Mouse (Mus musculus) myocyte (in vitro differentiated cells): Measurements from ENCODE around the gene Cacna2d4. TPM values are rescaled to one million over a fixed set of nuclear protein-coding genes. Genes with fewer than 3 reads are reported as not detected.

Source experiments
- H3K27me3 ChIP-seq: one replicate; pipeline ENCODE4 v1.6.1; 2011; ENCODE audit not compliant: control insufficient read depth, insufficient read depth, insufficient read length
- H3K36me3 ChIP-seq: one replicate; pipeline ENCODE4 v1.6.1; 2011; ENCODE audit not compliant: control insufficient read depth, insufficient read depth
- H3K4me2 ChIP-seq: one replicate; pipeline ENCODE4 v1.6.1; 2011; ENCODE audit warnings: low read depth, control low read depth
- H3K4me3 ChIP-seq: one replicate; pipeline ENCODE4 v1.5.1; 2011; ENCODE audit warnings: mild to moderate bottlenecking, control low read depth, moderate library complexity
- H3K79me2 ChIP-seq: one replicate; pipeline ENCODE4 v1.6.1; 2011; ENCODE audit not compliant: control insufficient read depth, insufficient read depth
- H3ac ChIP-seq: one replicate; pipeline ENCODE4 v1.6.1; 2011; ENCODE audit not compliant: control insufficient read depth, insufficient read length
- CEBPB ChIP-seq: IDR thresholded peaks from 2 replicates; pipeline ENCODE4 v1.6.1; 2011; ENCODE audit warnings: mild to moderate bottlenecking, moderate library complexity; ENCODE audit not compliant: poor library complexity, insufficient read depth, severe bottlenecking
- E2F4 ChIP-seq: IDR thresholded peaks from one replicate; pipeline ENCODE4 v1.6.1; 2011; ENCODE audit warnings: mild to moderate bottlenecking, control low read depth, moderate library complexity; ENCODE audit not compliant: insufficient read depth
- MAX ChIP-seq: IDR thresholded peaks from one replicate; pipeline ENCODE4 v1.6.1; 2011; ENCODE audit warnings: low read depth, mild to moderate bottlenecking, control low read depth
- MYOD1 ChIP-seq, 3 experiments: IDR thresholded peaks; one replicate each; pipeline ENCODE4 v1.6.1; 2011; ENCODE audit warnings: control low read depth in 2 of 3, low read depth in 2 of 3, mild to moderate bottlenecking in 2 of 3, moderate library complexity in 1 of 3; ENCODE audit not compliant: insufficient read length in 2 of 3, control insufficient read depth in 1 of 3
- MYOG ChIP-seq, 3 experiments: IDR thresholded peaks; one replicate each; pipeline ENCODE4 v1.6.1; 2011; ENCODE audit warnings: control low read depth in 2 of 3, low read depth in 2 of 3, mild to moderate bottlenecking in 2 of 3; ENCODE audit not compliant: insufficient read length in 2 of 3, control insufficient read depth in 1 of 3, insufficient read depth in 1 of 3
- POLR2A ChIP-seq: IDR thresholded peaks from one replicate; pipeline ENCODE4 v1.6.1; 2011; ENCODE audit warnings: low read depth, mild to moderate bottlenecking, control low read depth, moderate library complexity; ENCODE audit not compliant: insufficient read length
- POLR2AphosphoS2 ChIP-seq: IDR thresholded peaks from one replicate; pipeline ENCODE4 v1.6.1; 2011; ENCODE audit warnings: low read depth, control low read depth; ENCODE audit not compliant: insufficient read length
- REST ChIP-seq: IDR thresholded peaks from one replicate; pipeline ENCODE4 v1.6.1; 2011; ENCODE audit warnings: mild to moderate bottlenecking, control low read depth, moderate library complexity; ENCODE audit not compliant: insufficient read depth, insufficient read length
- SRF ChIP-seq: IDR thresholded peaks from one replicate; pipeline ENCODE4 v1.6.1; 2011; ENCODE audit warnings: low read depth; ENCODE audit not compliant: control insufficient read depth, insufficient read length
- TCF12 ChIP-seq: IDR thresholded peaks from one replicate; pipeline ENCODE4 v1.6.1; 2011; ENCODE audit warnings: mild to moderate bottlenecking, control low read depth; ENCODE audit not compliant: poor library complexity, insufficient read depth, severe bottlenecking
- TCF3 ChIP-seq: IDR thresholded peaks from one replicate; pipeline ENCODE4 v1.6.1; 2011; ENCODE audit warnings: low read depth, control low read depth; ENCODE audit not compliant: insufficient read length
- USF1 ChIP-seq: IDR thresholded peaks from one replicate; pipeline ENCODE4 v1.6.1; 2011; ENCODE audit warnings: low read depth, mild to moderate bottlenecking, control low read depth, moderate library complexity
- polyA plus RNA-seq: library from polyadenylated mRNA; unstranded; fragments of >200 nt; fragmentation: generic; extraction: Trizol; gene quantifications from one replicate; pipeline ENCODE4 v1.2.1, GENCODE M21; 2012; ENCODE audit warnings: missing spikeins

Cacna2d4 gene
- polyA plus RNA-seq, 1 experiment = not detected

DNA sequence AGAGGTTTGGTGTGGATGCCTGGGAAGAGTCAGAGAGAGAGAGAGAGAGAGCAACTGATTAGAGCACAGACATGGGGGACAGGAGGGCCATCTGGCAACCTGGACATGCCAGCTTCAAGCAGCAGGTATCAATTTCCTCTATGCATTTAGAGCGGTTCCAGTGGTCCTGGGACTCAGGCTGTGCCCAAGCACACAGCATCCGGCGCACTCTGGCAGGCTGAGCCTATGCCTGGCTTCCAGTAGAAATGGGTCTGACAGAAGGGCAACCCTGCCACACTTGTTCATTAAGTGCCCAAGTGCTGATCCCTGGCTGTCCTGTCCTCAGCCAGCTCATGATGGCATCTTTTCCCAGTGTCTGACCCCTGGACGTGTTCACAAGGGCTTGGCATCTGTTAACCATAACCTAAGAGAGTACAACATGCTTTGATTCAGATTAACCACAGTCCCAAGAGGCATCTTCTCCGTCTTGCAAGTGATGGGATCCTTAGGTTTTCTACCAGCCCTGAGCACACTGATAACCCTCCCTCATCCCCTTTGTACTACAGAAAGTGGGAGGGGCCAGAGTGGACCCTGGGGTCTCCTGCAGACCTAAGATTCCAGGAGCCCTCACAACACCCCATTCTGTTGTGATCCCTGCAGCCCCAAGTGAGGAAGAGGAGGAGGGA, 3.1 kb downstream of the Cacna2d4 start:
- Histone ChIP-seq H3K79me2 (no peaks in the 10 kb centered on the region), H3K4me3 (no peak overlapping the region), H3K27me3 (peaks cover 37% of the 10 kb centered on the region), H3K36me3 (no peaks in the 10 kb centered on the region), H3K4me2 (no peak overlapping the region), H3ac (no peak overlapping the region)
- TF ChIP-seq POLR2AphosphoS2 = no peak
- no peak for TF ChIP-seq E2F4
- TF ChIP-seq REST = no peak

DNA sequence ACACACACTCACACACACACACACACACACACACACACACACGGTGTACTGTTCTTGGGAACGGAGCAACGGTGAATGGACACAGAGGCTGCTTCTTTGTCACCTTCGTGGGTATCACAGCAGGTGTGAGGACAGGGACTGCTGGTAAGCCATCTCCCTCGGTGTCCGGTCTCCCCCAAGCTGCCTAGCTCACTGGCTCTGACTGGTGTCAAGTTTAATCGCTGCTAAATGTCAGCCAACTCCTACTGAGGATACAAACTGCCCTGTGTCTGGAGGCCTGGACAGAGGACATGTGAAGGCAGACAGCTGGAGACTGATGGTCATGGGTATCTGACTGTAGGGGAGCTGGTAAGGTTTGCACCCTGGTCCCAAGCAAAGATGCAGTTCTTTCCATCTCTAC, 3.9 kb downstream of the Cacna2d4 start:
- Histone ChIP-seq H3K27me3 (peaks cover 37% of the 10 kb centered on the region), H3K4me3 (no peak overlapping the region), H3K36me3 (no peaks in the 10 kb centered on the region), H3K79me2 (no peaks in the 10 kb centered on the region), H3K4me2 (no peak overlapping the region), H3ac (no peak overlapping the region)
- TF ChIP-seq SRF = no peak
- no peak for TF ChIP-seq USF1

DNA sequence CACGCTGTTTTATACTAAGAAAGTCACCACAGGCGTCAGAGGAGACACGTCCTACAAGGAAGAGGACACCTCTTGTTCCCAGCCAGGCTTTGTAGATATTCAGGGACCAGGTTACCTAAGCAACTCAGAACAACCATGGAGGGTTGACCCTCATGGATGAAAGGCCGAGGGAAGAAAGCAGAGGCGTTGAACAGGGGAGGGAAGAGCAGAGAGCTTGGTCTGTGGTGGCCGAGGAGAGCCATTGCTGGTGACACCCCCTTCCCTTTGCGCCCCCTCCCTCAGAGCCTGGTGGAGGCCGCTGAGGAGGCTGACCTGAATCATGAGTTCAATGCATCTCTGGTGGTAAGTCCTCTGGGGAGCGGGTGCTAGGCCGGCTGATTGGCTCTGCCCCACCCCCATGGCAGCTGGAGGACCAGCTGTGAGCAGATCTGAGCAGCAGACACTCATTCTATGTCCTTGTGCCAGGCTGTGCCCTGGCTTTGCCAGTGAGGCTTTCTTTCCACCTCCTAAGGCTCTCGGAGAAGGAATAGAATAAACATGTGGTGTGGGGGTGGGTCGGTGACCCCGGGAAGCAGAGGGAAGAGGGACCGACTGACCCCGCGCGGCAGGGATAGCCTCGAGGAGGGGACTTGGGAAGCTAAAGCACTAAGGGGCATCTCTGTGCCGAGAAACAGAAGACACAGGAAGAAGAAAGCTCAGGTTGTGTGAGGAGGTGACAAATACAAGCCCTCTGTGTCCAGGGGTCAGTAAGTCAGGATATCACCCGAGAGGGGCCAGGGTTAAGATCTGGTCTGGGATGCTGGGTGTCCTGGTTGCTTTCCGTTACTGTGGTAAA, 4.8 kb downstream of the Cacna2d4 start:
- no peak overlapping the region for H3K4me2 ChIP-seq
- H3K4me3 ChIP-seq = no peak overlapping the region
- H3K36me3 ChIP-seq = no peaks in the 10 kb centered on the region
- peaks cover 37% of the 10 kb centered on the region for H3K27me3 ChIP-seq
- no peak for TF ChIP-seq REST
- TF ChIP-seq POLR2A = no peak
- TF ChIP-seq MAX = no peak
- TF ChIP-seq TCF12 = no peak
- TF ChIP-seq POLR2AphosphoS2 = no peak
- no peak for TF ChIP-seq E2F4
- TF ChIP-seq USF1 = no peak
- no peak for TF ChIP-seq MYOG (IDR thresholded peaks at IDR 0.05; ENCODE audit: control insufficient read depth in 1 of 3, insufficient read depth in 1 of 3, insufficient read length in 2 of 3, low read depth in 2 of 3)
- TF ChIP-seq CEBPB = no peak
- no peak for TF ChIP-seq SRF
- TF ChIP-seq MYOD1 (IDR thresholded peaks at IDR 0.05; ENCODE audit: control insufficient read depth in 1 of 3, insufficient read length in 2 of 3, low read depth in 2 of 3) = no peak
- TF ChIP-seq TCF3 = no peak
- no peaks in the 10 kb centered on the region for H3K79me2 ChIP-seq
- no peak overlapping the region for H3ac ChIP-seq

DNA sequence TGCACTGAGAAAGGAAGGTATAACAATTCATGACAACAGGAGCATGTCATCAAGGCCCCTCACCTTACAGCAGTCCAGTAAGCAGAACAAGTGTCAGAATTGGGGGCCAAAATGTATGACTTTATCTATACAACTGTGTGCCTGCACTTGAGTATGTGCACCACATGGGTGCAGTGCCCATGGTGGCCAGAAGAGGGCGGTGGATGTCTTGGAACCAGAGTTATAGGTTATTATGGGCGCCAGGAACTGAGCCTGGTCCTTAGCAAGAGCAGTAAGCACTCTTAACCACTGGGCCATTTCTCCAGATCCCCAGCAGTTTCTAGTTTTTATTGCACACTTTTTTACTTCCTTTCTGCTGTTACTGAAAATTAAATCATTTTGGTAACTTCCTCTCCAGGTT, 9.8 kb downstream of the Cacna2d4 start:
- Histone ChIP-seq H3K4me2 (no peak overlapping the region), H3K27me3 (peaks cover 12% of the 10 kb centered on the region), H3K79me2 (no peaks in the 10 kb centered on the region), H3K4me3 (no peak overlapping the region), H3ac (no peak overlapping the region), H3K36me3 (no peaks in the 10 kb centered on the region)
- TF ChIP-seq POLR2AphosphoS2 (no peak), POLR2A (no peak), TCF12 (no peak), SRF (no peak)

DNA sequence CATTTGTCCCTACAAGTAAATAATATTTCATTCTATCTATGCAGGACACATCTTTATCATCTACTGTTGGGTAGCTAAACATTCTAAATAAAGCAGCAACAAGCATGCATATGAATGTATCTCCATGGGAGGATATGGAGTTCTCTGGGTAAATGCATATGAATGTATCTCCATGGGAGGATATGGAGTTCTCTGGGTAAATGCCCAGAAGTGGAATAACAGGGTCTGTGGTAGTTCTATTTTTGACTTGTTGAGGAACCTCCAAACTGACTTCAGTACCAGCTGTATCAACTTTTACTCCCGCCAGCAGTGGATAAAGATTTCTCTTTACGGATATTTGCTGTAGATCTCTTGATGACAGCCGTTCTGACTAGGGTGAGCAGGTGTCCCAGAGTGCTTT, 12.3 kb downstream of the Cacna2d4 start:
- Histone ChIP-seq H3K27me3 (no peaks in the 10 kb centered on the region), H3ac (no peak overlapping the region), H3K4me3 (no peak overlapping the region), H3K79me2 (no peaks in the 10 kb centered on the region), H3K36me3 (no peaks in the 10 kb centered on the region), H3K4me2 (no peak overlapping the region)
- TF ChIP-seq TCF12 = no peak
- TF ChIP-seq TCF3 = no peak
- no peak for TF ChIP-seq SRF

DNA sequence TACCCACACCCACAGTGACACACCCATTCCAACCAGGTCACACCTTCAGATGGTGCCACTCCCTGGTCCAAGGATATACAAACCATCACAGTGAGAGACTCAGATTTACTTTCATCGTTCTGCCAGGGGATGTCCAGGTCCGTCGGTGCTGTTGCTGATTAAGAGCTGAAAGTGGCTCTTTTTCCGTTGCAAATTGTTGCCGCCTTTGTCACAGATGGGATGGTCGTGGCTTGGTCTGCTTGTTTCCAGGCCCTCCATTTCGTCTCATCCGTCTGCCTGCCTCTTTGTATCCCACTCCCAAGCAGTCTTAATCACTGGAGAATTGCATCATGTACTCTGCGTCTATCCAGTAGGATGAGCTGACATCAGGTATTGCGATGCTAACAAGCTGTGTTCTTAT, 13.4 kb downstream of the Cacna2d4 start:
- TF ChIP-seq REST = no peak
- no peak for TF ChIP-seq MYOD1 (IDR thresholded peaks at IDR 0.05; ENCODE audit: control insufficient read depth in 1 of 3, insufficient read length in 2 of 3, low read depth in 2 of 3)
- TF ChIP-seq POLR2AphosphoS2 = no peak
- TF ChIP-seq CEBPB = no peak
- TF ChIP-seq SRF = no peak
- TF ChIP-seq E2F4 = no peak
- TF ChIP-seq USF1 = no peak
- TF ChIP-seq MYOG (IDR thresholded peaks at IDR 0.05; ENCODE audit: control insufficient read depth in 1 of 3, insufficient read depth in 1 of 3, insufficient read length in 2 of 3, low read depth in 2 of 3) = no peak
- no peak for TF ChIP-seq MAX
- TF ChIP-seq POLR2A = no peak
- no peak for TF ChIP-seq TCF12
- no peak for TF ChIP-seq TCF3

More for the DNA sequence above, 13.4 kb downstream of the Cacna2d4 start:
- Histone ChIP-seq H3ac (no peak overlapping the region), H3K36me3 (no peaks in the 10 kb centered on the region), H3K27me3 (no peaks in the 10 kb centered on the region), H3K4me2 (no peak overlapping the region), H3K79me2 (no peaks in the 10 kb centered on the region), H3K4me3 (no peak overlapping the region)
